Mouse (Mus musculus) adrenal gland (tissue): ENCODE data around the gene Micall1.

Source experiments
- intact Hi-C: fragments of 180-260 bp; cut with DNase I; formaldehyde crosslinking; loops from one replicate; pipeline ENCODE4 v1.15.1; 2025

Micall1 gene

GRCm38 (mm10) chr15:79128208-79128607 lies 19.5 kb downstream of the Micall1 start:
- intact Hi-C loops, result loop anchor here (5.0 kb wide), 1 partner anchor 36 kb away; no protein-coding TSS in a partner anchor

- intact Hi-C loops, result loop anchor here (5.0 kb wide), 1 partner anchor 37 kb away; no protein-coding TSS in a partner anchor
Measured at GRCm38 (mm10) chr15:79129311-79129710, 20.6 kb downstream of the Micall1 start.

GRCm38 (mm10) chr15:79130782-79131181 lies 22.1 kb downstream of the Micall1 start:
- intact Hi-C loops, result no loop called here

GRCm38 (mm10) chr15:79131442-79131841 lies 22.7 kb downstream of the Micall1 start:
- intact Hi-C loops, result no loop called here

- intact Hi-C loops, result no loop called here
Measured at GRCm38 (mm10) chr15:79133191-79133661, 24.5 kb downstream of the Micall1 start.

- intact Hi-C loops, result no loop called here
Measured at GRCm38 (mm10) chr15:79134496-79135270, 26.0 kb downstream of the Micall1 start.

- intact Hi-C loops, result no loop called here
Measured at GRCm38 (mm10) chr15:79135332-79135731, 26.6 kb downstream of the Micall1 start.

GRCm38 (mm10) chr15:79135783-79136575 lies 27.3 kb downstream of the Micall1 start:
- intact Hi-C loops, result no loop called here

GRCm38 (mm10) chr15:79139640-79140039 lies 30.9 kb downstream of the Micall1 start:
- intact Hi-C loops, result no loop called here

- intact Hi-C loops, result no loop called here
Measured at GRCm38 (mm10) chr15:79140866-79141565, 32.3 kb downstream of the Micall1 start, which contains the start of the genes Polr2f and 1700088E04Rik. Gene Polr2f, plus strand, starts transcription at chr15:79141009. Gene 1700088E04Rik, minus strand, starts transcription at chr15:79141253.

- intact Hi-C loops, result no loop called here
Measured at GRCm38 (mm10) chr15:79141566-79141917, 32.8 kb downstream of the Micall1 start.

- intact Hi-C loops, result no loop called here
Measured at GRCm38 (mm10) chr15:79143316-79143715, 34.6 kb downstream of the Micall1 start.

- intact Hi-C loops, result no loop called here
Measured at GRCm38 (mm10) chr15:79144021-79144420, 35.3 kb downstream of the Micall1 start.

GRCm38 (mm10) chr15:79145522-79145921 lies 36.8 kb downstream of the Micall1 start:
- intact Hi-C loops, result loop anchor here (5.0 kb wide), 1 partner anchor 108 kb away; no protein-coding TSS in a partner anchor

- intact Hi-C loops, result loop anchor here (5.0 kb wide), 1 partner anchor 111 kb away; no protein-coding TSS in a partner anchor
Measured at GRCm38 (mm10) chr15:79148533-79148932, 39.8 kb downstream of the Micall1 start.

GRCm38 (mm10) chr15:79151881-79152280 lies 43.2 kb downstream of the Micall1 start:
- intact Hi-C loops, result no loop called here

GRCm38 (mm10) chr15:79152709-79153108 lies 44.0 kb downstream of the Micall1 start:
- intact Hi-C loops, result no loop called here

GRCm38 (mm10) chr15:79155572-79155971 lies 46.9 kb downstream of the Micall1 start:
- intact Hi-C loops, result no loop called here

GRCm38 (mm10) chr15:79162301-79162700 lies 53.6 kb downstream of the Micall1 start:
- intact Hi-C loops, result no loop called here

GRCm38 (mm10) chr15:79162822-79163221 lies 54.1 kb downstream of the Micall1 start:
- intact Hi-C loops, result no loop called here

- intact Hi-C loops, result no loop called here
Measured at GRCm38 (mm10) chr15:79164251-79164650, 55.6 kb downstream of the Micall1 start.
